ENCODE assay signal across 9 mouse cellular contexts in the genomic region with DNA sequence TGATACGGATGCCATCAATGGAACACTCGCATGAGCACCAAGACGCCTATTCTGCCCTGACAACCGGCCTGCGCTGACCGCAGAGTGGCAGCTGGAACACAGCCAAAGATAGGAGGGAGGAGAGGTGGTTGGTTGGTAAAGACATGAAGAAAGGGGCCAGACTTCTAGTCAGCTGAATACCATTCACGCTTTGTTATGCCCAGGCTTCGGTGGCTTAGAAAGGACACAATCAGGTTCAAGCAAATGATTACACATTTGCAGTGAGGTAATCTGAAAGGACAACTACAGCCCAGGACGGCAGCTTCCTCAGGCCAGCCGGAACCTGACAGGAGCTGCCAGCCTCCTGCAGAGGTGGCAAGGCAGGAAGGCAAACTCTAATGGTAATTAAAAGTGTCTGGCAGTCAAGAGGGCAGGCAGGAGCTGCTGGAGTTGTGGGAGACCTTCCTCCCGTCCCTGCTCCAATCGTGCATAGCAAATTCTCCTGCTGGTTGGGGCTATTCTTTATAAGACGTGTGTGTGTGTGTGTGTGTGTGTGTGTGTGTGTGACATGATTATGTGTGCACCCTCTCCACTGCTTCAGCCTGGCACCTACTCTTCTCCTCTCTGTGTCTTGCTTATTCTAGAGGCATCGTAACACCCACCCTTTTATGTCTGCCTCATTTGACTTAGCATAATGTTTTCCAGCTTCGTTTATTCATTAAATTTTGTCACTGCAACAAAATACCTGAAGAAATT.
A peak's percentile ranks its signal among the peaks of the same experiment; 100 is the strongest.
DNase-seq lines count a peak whose midpoint lies in the region; ATAC-seq and TF ChIP-seq lines count a peak whose summit lies in the region.
"Had no signal": no experiment of that assay in that cellular context is flagged by ENCODE, and none has a peak within 500 bp of the region (broad histone marks: within the 10 kb centered on the region; RNA-seq: fewer than 3 reads in every experiment).

No protein-coding gene starts in this region.

- no peak overlapping the region for H3K9ac ChIP-seq in heart, embryonic 11.5 days (ENCODE audit: low read depth, low read length)
- H3K9ac ChIP-seq in forebrain, postnatal 0 days, result no peak overlapping the region
- H3K9ac ChIP-seq in kidney, postnatal 0 days (ENCODE audit: low read depth, low read length), result no peak overlapping the region
- H3K9ac ChIP-seq in midbrain, embryonic 16.5 days (ENCODE audit: low read depth, low read length), result no peak overlapping the region
- H3K9ac ChIP-seq in intestine, embryonic 16.5 days (ENCODE audit: low read depth, low read length), result no peak overlapping the region

- H3K4me3 ChIP-seq in heart, embryonic 11.5 days (ENCODE audit: low read depth, low read length), result no peak overlapping the region
- no peak overlapping the region for H3K4me3 ChIP-seq in forebrain, postnatal 0 days (ENCODE audit: low read depth, low read length)
- H3K4me3 ChIP-seq in kidney, postnatal 0 days (replicated peaks; ENCODE audit: low read depth, low read length), result no peak overlapping the region
- no peak overlapping the region for H3K4me3 ChIP-seq in midbrain, embryonic 16.5 days (ENCODE audit: low read depth, low read length)
- H3K4me3 ChIP-seq in intestine, embryonic 16.5 days (ENCODE audit: low read length), result no peak overlapping the region
- no peak overlapping the region for H3K4me3 ChIP-seq in left cerebral cortex, adult 2 months

- ATAC-seq in heart, embryonic 11.5 days (replicated peaks; ENCODE audit: insufficient number of reproducible peaks, low FRiP score, low TSS enrichment), result no peak
- peak; percentile 23; the same call in 1 of the 2 replicates for ATAC-seq in forebrain, postnatal 0 days
- peak; percentile 89 for ATAC-seq in kidney, postnatal 0 days (replicated peaks; ENCODE audit: low FRiP score, low read depth)
- peak; percentile 82 for ATAC-seq in midbrain, embryonic 16.5 days
- ATAC-seq in intestine, embryonic 16.5 days, result no peak
- ATAC-seq: intestine, postnatal 0 days had no signal

- intact Hi-C loops in left cerebral cortex, adult 2 months (cut with DNase I), result no loop called here

- WGBS in heart, embryonic 11.5 days (ENCODE audit: insufficient replicate concordance), result 40% methylated on average over 15 of the region's 15 CpGs
- WGBS in forebrain, postnatal 0 days, result 19% methylated on average over 15 of the region's 15 CpGs
- 27% methylated on average over 15 of the region's 15 CpGs for WGBS in kidney, postnatal 0 days
- 28% methylated on average over 15 of the region's 15 CpGs for WGBS in midbrain, embryonic 16.5 days
- 33% methylated on average over 15 of the region's 15 CpGs for WGBS in intestine, embryonic 16.5 days

- H3K27me3 ChIP-seq in heart, embryonic 11.5 days (ENCODE audit: control insufficient read depth, insufficient read depth, low read length), result no peaks in the 10 kb centered on the region
- H3K27me3 ChIP-seq in forebrain, postnatal 0 days (ENCODE audit: insufficient read depth, low read length), result no peaks in the 10 kb centered on the region
- no peaks in the 10 kb centered on the region for H3K27me3 ChIP-seq in kidney, postnatal 0 days (ENCODE audit: insufficient read depth, low read length)
- no peaks in the 10 kb centered on the region for H3K27me3 ChIP-seq in midbrain, embryonic 16.5 days (ENCODE audit: control insufficient read depth, insufficient read depth, low read depth, low read length)
- no peaks in the 10 kb centered on the region for H3K27me3 ChIP-seq in intestine, embryonic 16.5 days (replicated peaks; ENCODE audit: control insufficient read depth, insufficient read depth, low read length)

- no peaks in the 10 kb centered on the region for H3K9me3 ChIP-seq in heart, embryonic 11.5 days (replicated peaks; ENCODE audit: control insufficient read depth, low read length)
- no peaks in the 10 kb centered on the region for H3K9me3 ChIP-seq in forebrain, postnatal 0 days (ENCODE audit: low read length)
- no peaks in the 10 kb centered on the region for H3K9me3 ChIP-seq in kidney, postnatal 0 days (replicated peaks; ENCODE audit: low read length)
- H3K9me3 ChIP-seq in midbrain, embryonic 16.5 days (replicated peaks; ENCODE audit: control insufficient read depth, low read length, poor library complexity, severe bottlenecking), result no peaks in the 10 kb centered on the region
- no peaks in the 10 kb centered on the region for H3K9me3 ChIP-seq in intestine, embryonic 16.5 days (ENCODE audit: control insufficient read depth, low read length)

- no peaks in the 10 kb centered on the region for H3K4me1 ChIP-seq in heart, embryonic 11.5 days (ENCODE audit: control insufficient read depth, insufficient read depth, low read length)
- H3K4me1 ChIP-seq in forebrain, postnatal 0 days (ENCODE audit: insufficient read depth), result no peaks in the 10 kb centered on the region
- no peaks in the 10 kb centered on the region for H3K4me1 ChIP-seq in kidney, postnatal 0 days (replicated peaks; ENCODE audit: insufficient read depth, low read length)
- peaks cover 10% of the 10 kb centered on the region; the same call in 1 of the 2 replicates for H3K4me1 ChIP-seq in midbrain, embryonic 16.5 days (ENCODE audit: control insufficient read depth, insufficient read depth, low read length)
- no peaks in the 10 kb centered on the region for H3K4me1 ChIP-seq in intestine, embryonic 16.5 days (ENCODE audit: control insufficient read depth, insufficient read depth, low read length)

- H3K27ac ChIP-seq in heart, embryonic 11.5 days (ENCODE audit: low read depth, low read length), result no peak overlapping the region
- H3K27ac ChIP-seq in forebrain, postnatal 0 days (ENCODE audit: low read depth, low read length), result no peak overlapping the region
- H3K27ac ChIP-seq in kidney, postnatal 0 days, result no peak overlapping the region; the same call in 1 of the 2 replicates
- peak overlapping the region; percentile 59; the same call in 1 of the 2 replicates for H3K27ac ChIP-seq in midbrain, embryonic 16.5 days (ENCODE audit: low read length)
- no peak overlapping the region for H3K27ac ChIP-seq in intestine, embryonic 16.5 days (ENCODE audit: low read length)
- no peak overlapping the region for H3K27ac ChIP-seq in left cerebral cortex, adult 2 months

- H3K36me3 ChIP-seq in heart, embryonic 11.5 days (ENCODE audit: control insufficient read depth, insufficient read depth, low read length), result no peaks in the 10 kb centered on the region
- H3K36me3 ChIP-seq in forebrain, postnatal 0 days (ENCODE audit: insufficient read depth), result no peaks in the 10 kb centered on the region
- H3K36me3 ChIP-seq in kidney, postnatal 0 days (ENCODE audit: insufficient read depth, low read length), result no peaks in the 10 kb centered on the region
- no peaks in the 10 kb centered on the region for H3K36me3 ChIP-seq in midbrain, embryonic 16.5 days (ENCODE audit: control insufficient read depth, insufficient read depth, low read length)
- no peaks in the 10 kb centered on the region for H3K36me3 ChIP-seq in intestine, embryonic 16.5 days (ENCODE audit: control insufficient read depth, insufficient read depth, low read length)

- TF ChIP-seq CTCF in forebrain, postnatal 0 days (IDR thresholded peaks at IDR 0.05; ENCODE audit: low read depth), result no peak
- TF ChIP-seq CTCF in kidney, postnatal 0 days (IDR thresholded peaks at IDR 0.05; ENCODE audit: low read depth), result no peak
- no peak for TF ChIP-seq CTCF in left cerebral cortex, adult 2 months (IDR thresholded peaks at IDR 0.05)

- H3K4me2 ChIP-seq in heart, embryonic 11.5 days, result peak overlapping the region; percentile 30
- H3K4me2 ChIP-seq in forebrain, postnatal 0 days (ENCODE audit: low read depth), result no peak overlapping the region
- H3K4me2 ChIP-seq in kidney, postnatal 0 days (ENCODE audit: low read length), result peak overlapping the region; percentile 31; the same call in 1 of the 2 replicates
- H3K4me2 ChIP-seq in midbrain, embryonic 16.5 days (ENCODE audit: low read length), result peak overlapping the region; percentile 23
- H3K4me2 ChIP-seq in intestine, embryonic 16.5 days (ENCODE audit: low read depth, low read length), result no peak overlapping the region

- DNase-seq in heart, adult 11 months, result no peak
- no peak for DNase-seq in forebrain, postnatal 0 days
- DNase-seq in kidney, postnatal 0 days (ENCODE audit: low spot score), result peak; percentile 42
- no peak for DNase-seq in liver
- no peak for DNase-seq in left cerebral cortex, adult 2 months (ENCODE audit: extremely low spot score in 1 of 2, low spot score in 2 of 2)

Comparison
In these comparisons a context has a peak if more than half of its experiments do, and no peak if none do; other contexts are left out.
1. ATAC-seq: peak in forebrain, postnatal 0 days (single experiment), kidney, postnatal 0 days (single experiment) and midbrain, embryonic 16.5 days (single experiment); none in heart, embryonic 11.5 days (single experiment) and intestine, embryonic 16.5 days (single experiment).
2. H3K4me2 ChIP-seq: peak in heart, embryonic 11.5 days (single experiment), kidney, postnatal 0 days (single experiment) and midbrain, embryonic 16.5 days (single experiment); none in forebrain, postnatal 0 days (single experiment) and intestine, embryonic 16.5 days (single experiment).